Mouse (Mus musculus) forebrain, embryonic 13.5 days (tissue): Measurements from ENCODE around the gene Gm6657. TPM values are rescaled to one million over a fixed set of nuclear protein-coding genes. Genes with fewer than 3 reads are reported as not detected.

Experiments
- ATAC-seq: fragments of 200-750 bp; cut with Nextera tagmentation; 2 replicates; pipeline ENCODE4 v1.8.0; 2017
- H3K27ac ChIP-seq: fragments of 300-500 bp; sonication (generic); 2 replicates; pipeline ENCODE4 v1.5.1; 2015; ENCODE audit warnings: inconsistent platforms, mild to moderate bottlenecking, moderate library complexity
- H3K27me3 ChIP-seq: fragments of 300-500 bp; sonication (generic); 2 replicates; pipeline ENCODE4 v1.6.1; 2015; ENCODE audit warnings: mild to moderate bottlenecking, inconsistent platforms
- H3K36me3 ChIP-seq: fragments of 300-500 bp; sonication (generic); 2 replicates; pipeline ENCODE4 v1.6.1; 2015; ENCODE audit warnings: mild to moderate bottlenecking, inconsistent platforms; ENCODE audit not compliant: poor library complexity, severe bottlenecking
- H3K4me1 ChIP-seq: fragments of 300-500 bp; sonication (generic); 2 replicates; pipeline ENCODE4 v1.6.1; 2015; ENCODE audit warnings: inconsistent platforms
- H3K4me2 ChIP-seq: fragments of 300-500 bp; sonication (generic); 2 replicates; pipeline ENCODE4 v1.6.1; 2015; ENCODE audit warnings: inconsistent platforms, mild to moderate bottlenecking, moderate library complexity
- H3K4me3 ChIP-seq: fragments of 300-500 bp; sonication (generic); 2 replicates; pipeline ENCODE4 v1.5.1; 2015; ENCODE audit warnings: mild to moderate bottlenecking, inconsistent platforms
- H3K9ac ChIP-seq: fragments of 300-500 bp; sonication (generic); 2 replicates; pipeline ENCODE4 v1.6.1; 2015; ENCODE audit warnings: mild to moderate bottlenecking, inconsistent platforms
- H3K9me3 ChIP-seq: fragments of 300-500 bp; sonication (generic); replicated peaks from 2 replicates; pipeline ENCODE4 v1.6.1; 2016; ENCODE audit warnings: inconsistent platforms
- WGBS: fragments of 180-500 bp; shearing (Covaris S2); methylation state at CpG from one replicate; pipeline ENCODE4 v1.1.7; 2015; 5-methylcytosine and 5-hydroxymethylcytosine counted together
- polyA plus RNA-seq: library from polyadenylated mRNA; unstranded; fragments of >200 nt; fragmentation: Nextera tagmentation; extraction: Ambion mirVana; gene quantifications from 2 replicates; pipeline ENCODE4 v1.2.1, GENCODE M21; 2015

Gene Gm6657
- polyA plus RNA-seq, 1 experiment from 2014 or later: not detected

GRCm38 (mm10) chr12:78219191-78219825 is 25.3 kb downstream of the Gm6657 start:
- Histone ChIP-seq H3K27me3 (no peaks in the 10 kb centered on the region), H3K9me3 (no peaks in the 10 kb centered on the region), H3K9ac (no peak overlapping the region), H3K27ac (no peak overlapping the region), H3K4me2 (no peak overlapping the region), H3K4me3 (no peak overlapping the region), H3K4me1 (no peaks in the 10 kb centered on the region), H3K36me3 (no peaks in the 10 kb centered on the region)
- ATAC-seq: no peak
- 84% methylated on average over 4 of the region's 4 CpGs for WGBS

GRCm38 (mm10) chr12:78225707-78226518 is 31.9 kb downstream of the Gm6657 start, which contains the start of gene Gphn:
TSS of gene Gphn (plus strand) at chr12:78226379.
- Histone ChIP-seq H3K27me3 (no peaks in the 10 kb centered on the region), H3K4me3 (peak within 1 kb of the TSS; percentile 97), H3K36me3 (no peaks in the 10 kb centered on the region), H3K4me2 (peak within 1 kb of the TSS; percentile 77), H3K9me3 (no peaks in the 10 kb centered on the region), H3K9ac (peak within 1 kb of the TSS; percentile 93), H3K4me1 (peaks cover 11% of the 10 kb centered on the region), H3K27ac (peak within 1 kb of the TSS; percentile 98)
- WGBS: under 1% methylated on average over 66 of the region's 70 CpGs
- peak; percentile 98 for ATAC-seq

- WGBS: under 1% methylated on average over 46 of the region's 48 CpGs
Observed at GRCm38 (mm10) chr12:78226519-78226875, 32.5 kb downstream of the Gm6657 start.

GRCm38 (mm10) chr12:78227021-78227932 is 33.2 kb downstream of the Gm6657 start:
- H3K4me3 ChIP-seq: peak overlapping the region; percentile 97
- peak overlapping the region; percentile 93 for H3K9ac ChIP-seq
- no peaks in the 10 kb centered on the region for H3K27me3 ChIP-seq
- H3K4me2 ChIP-seq: peak overlapping the region; percentile 77
- H3K4me1 ChIP-seq: peaks cover 11% of the 10 kb centered on the region
- 1% methylated on average over 34 of the region's 57 CpGs for WGBS
- no peaks in the 10 kb centered on the region for H3K36me3 ChIP-seq
- H3K9me3 ChIP-seq: no peaks in the 10 kb centered on the region
- peak; percentile 36 for ATAC-seq
- peak overlapping the region; percentile 98 for H3K27ac ChIP-seq

More at GRCm38 (mm10) chr12:78226519-78226875, 32.5 kb downstream of the Gm6657 start:
- peak; percentile 90 for ATAC-seq
- Histone ChIP-seq H3K4me3 (peak overlapping the region; percentile 97), H3K36me3 (no peaks in the 10 kb centered on the region), H3K9ac (peak overlapping the region; percentile 93), H3K27ac (peak overlapping the region; percentile 98), H3K4me2 (peak overlapping the region; percentile 77), H3K9me3 (no peaks in the 10 kb centered on the region), H3K4me1 (peaks cover 11% of the 10 kb centered on the region), H3K27me3 (no peaks in the 10 kb centered on the region)

- Histone ChIP-seq H3K4me3 (peak overlapping the region; percentile 97), H3K4me2 (peak overlapping the region; percentile 77), H3K36me3 (no peaks in the 10 kb centered on the region), H3K27me3 (no peaks in the 10 kb centered on the region), H3K9ac (peak overlapping the region; percentile 93), H3K27ac (no peak overlapping the region), H3K4me1 (peaks cover 11% of the 10 kb centered on the region), H3K9me3 (no peaks in the 10 kb centered on the region)
- ATAC-seq: no peak
- WGBS: 35% methylated on average over 4 of the region's 4 CpGs
Observed at GRCm38 (mm10) chr12:78228139-78228538, 34.1 kb downstream of the Gm6657 start.

- Histone ChIP-seq H3K4me2 (no peak overlapping the region), H3K27me3 (no peaks in the 10 kb centered on the region), H3K4me1 (peaks cover 9% of the 10 kb centered on the region), H3K36me3 (no peaks in the 10 kb centered on the region), H3K4me3 (no peak overlapping the region), H3K9me3 (no peaks in the 10 kb centered on the region), H3K9ac (no peak overlapping the region), H3K27ac (no peak overlapping the region)
- no peak for ATAC-seq
Observed at GRCm38 (mm10) chr12:78232560-78232959, 38.5 kb downstream of the Gm6657 start.

- Histone ChIP-seq H3K27ac (no peak overlapping the region), H3K4me3 (no peak overlapping the region), H3K4me2 (no peak overlapping the region), H3K9me3 (no peaks in the 10 kb centered on the region), H3K27me3 (no peaks in the 10 kb centered on the region), H3K9ac (no peak overlapping the region), H3K36me3 (no peaks in the 10 kb centered on the region), H3K4me1 (no peaks in the 10 kb centered on the region)
- ATAC-seq: no peak
- WGBS: 43% methylated on average over 1 of the region's 1 CpGs
Observed at GRCm38 (mm10) chr12:78248366-78248765, 54.3 kb downstream of the Gm6657 start.

GRCm38 (mm10) chr12:78249151-78249550 is 55.1 kb downstream of the Gm6657 start:
- Histone ChIP-seq H3K27ac (no peak overlapping the region), H3K9me3 (no peaks in the 10 kb centered on the region), H3K4me1 (no peaks in the 10 kb centered on the region), H3K9ac (no peak overlapping the region), H3K36me3 (no peaks in the 10 kb centered on the region), H3K4me3 (no peak overlapping the region), H3K4me2 (no peak overlapping the region), H3K27me3 (no peaks in the 10 kb centered on the region)
- no peak for ATAC-seq

Other genes starting within 250 kb of the Gm6657 start
- 21.5 and 26.9 TPM in 2 replicates for gene Gphn, start 32.1 kb downstream of the Gm6657 start, polyA plus RNA-seq